Mouse (Mus musculus): ENCODE data around the gene Irf3.

The Irf3 gene

DNA sequence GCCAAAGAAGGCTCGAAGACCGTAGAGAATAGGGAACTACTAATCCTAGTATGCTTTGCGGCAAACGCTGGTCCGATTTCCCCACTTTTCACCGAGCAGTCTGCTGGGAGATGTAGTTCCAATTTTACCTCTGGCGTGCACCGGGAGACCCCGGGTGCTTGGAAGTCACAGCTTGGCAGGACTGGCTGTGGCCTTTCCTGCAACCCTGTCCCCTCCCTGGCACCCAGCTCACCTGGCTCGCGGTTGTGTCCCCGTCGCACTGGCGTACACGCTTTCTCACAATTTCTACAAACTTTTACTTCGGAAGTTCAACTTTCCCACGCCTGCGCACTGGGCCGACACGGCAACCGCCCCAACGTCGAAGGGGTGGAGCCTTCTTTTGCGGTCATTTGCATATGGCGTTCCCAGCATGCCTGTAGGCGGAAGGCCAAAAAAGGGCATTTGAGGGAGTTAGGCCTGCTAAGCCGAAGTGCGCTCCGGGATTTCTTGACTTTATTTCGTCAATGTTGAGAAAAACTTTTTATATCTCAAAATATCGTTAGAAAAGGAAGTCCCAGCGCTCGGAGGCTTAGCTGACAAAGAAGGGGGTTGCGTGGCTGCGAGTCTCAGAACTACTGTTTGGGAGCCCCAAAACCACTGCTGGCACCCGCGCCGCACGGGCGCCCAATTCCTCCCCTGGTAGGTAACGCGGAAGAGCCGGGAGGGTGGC lies at the start of gene Irf3:
Gene Irf3 (plus strand): TSS at position 418 of the 709 bp plus-strand sequence.
- CTCF ChIA-PET = interaction anchor here (0.6 to 1.2 kb wide), 2 partner anchors 14 to 19 kb away, joined by 3 read pairs; partner anchors contain the start of gene Scaf1

DNA sequence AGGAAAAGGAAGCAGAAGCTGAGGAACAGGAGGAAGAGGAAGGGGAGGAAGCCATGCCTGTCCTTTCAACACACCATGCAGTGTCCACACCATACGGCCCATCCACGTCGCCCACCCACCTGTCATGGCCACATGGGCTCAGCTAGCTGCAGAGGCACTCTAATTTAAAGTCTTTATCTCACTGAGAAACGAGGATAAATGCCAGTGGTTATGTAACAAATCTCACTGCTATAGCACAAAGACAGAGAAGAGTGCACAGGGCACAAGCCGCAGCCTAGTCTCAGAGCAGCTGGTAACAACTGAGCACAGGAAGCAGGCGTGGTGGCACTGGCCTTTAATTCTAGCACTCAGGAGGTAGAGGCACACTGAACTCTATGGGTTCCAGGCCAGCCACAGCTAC lies 47.5 kb upstream of the Irf3 start:
- CTCF ChIA-PET = no interaction called here

DNA sequence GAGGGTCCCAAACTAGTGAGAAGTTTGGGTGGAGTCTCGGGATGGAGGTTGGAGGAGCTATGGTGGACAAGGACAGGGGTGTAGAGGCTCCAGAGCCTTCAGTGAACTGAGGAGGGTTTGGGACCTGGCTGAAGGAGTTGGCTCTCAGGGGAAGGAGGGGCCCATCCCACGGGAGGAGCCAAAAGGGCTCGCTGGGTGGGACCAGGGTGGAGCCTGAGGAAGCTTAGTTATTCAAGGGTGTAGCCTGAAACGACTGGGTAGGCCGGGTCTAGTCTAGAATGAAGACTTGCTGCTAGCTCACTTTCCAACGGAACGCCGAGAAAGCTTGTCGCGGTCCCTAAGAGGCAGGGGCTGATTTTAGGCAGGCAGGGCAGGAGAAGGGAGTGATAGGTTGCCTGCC lies 45.5 kb upstream of the Irf3 start:
- CTCF ChIA-PET = no interaction called here

- CTCF ChIA-PET = interaction anchor here (0.5 kb wide), 1 partner anchor 353 kb away, joined by 3 read pairs; no protein-coding TSS in a partner anchor
Measured at GRCm38 (mm10) chr7:44952611-44953306, 44.7 kb upstream of the Irf3 start.

DNA sequence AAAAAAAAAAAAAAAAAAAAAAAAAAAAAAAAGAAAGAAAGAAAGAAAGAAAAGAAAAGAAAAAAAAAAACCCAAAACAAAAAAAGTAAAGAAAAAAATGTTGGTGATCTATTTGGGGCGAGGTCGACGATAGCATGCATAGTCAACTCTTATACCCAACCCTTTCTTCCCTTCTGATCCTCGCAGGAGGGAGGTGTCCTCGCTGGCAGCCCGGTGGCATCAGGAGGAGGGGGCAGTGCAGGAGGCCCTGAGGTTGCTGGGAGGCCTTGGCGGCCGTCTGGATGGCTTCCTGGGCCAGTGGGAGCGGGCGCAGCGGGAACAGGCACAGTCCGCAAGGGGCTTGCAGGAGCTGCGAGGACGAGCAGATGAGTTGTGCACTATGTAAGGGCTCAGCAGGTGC lies 43.9 kb upstream of the Irf3 start:
- CTCF ChIA-PET = no interaction called here

DNA sequence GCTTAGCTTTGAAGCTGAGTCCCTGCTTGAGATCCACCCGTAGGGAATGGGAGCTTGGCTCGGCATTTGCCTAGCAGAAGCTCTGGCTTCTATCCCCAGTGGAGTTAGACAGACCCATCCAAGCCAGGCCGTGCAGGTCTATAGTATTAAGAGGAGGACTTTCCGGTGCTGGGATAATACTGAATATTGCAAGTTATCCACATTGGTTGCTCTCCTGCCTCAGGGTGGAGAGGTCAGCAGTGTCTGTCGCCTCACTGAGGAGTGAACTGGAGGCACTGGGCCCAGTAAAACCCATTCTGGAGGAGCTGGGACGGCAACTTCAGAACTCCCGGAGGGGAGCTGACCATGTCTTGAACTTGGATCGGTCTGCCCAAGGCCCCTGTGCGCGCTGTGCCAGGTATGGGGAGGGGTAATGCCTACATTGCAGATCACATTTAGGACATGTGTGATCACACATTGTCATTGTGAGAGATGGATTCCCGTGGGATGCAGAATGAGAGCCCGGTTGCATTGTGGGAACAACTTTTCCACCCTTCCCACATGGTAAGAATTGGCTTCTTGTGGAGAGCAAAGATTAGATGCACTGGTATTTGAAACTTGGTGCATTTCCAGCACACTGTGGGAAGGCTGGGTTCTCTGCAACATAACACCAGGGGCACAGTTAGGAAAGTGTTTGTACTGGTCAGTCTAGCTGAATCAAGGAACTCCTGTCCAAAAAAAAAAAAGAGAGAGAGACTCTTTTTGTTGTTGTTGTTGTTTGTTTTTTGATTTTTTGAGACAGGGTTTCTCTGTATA lies 43.2 kb upstream of the Irf3 start:
- CTCF ChIA-PET = no interaction called here

GRCm38 (mm10) chr7:44955628-44956027 lies 41.8 kb upstream of the Irf3 start:
- CTCF ChIA-PET = interaction anchor here (0.5 kb wide), 1 partner anchor 168 kb away, joined by 3 read pairs; no protein-coding TSS in a partner anchor

DNA sequence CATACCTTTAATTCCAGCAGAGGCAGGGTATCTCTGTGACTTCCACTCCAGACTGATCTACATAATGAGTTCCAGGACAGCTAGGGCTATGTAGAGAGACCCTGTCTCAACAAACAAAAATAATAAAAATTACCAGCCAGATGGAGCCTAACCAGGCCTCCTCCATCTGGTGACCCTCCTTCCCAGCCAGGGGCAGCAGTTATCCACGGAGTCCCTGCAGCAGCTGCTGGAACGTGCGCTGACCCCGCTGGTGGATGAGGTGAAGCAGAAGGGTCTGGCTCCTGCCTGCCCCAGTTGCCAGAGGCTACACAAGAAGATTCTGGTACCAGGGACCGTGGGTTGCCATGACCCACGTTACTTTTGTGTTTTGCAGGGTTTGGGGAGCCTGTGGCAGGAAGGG lies 41.2 kb upstream of the Irf3 start:
- CTCF ChIA-PET = interaction anchor here (0.5 kb wide), 1 partner anchor 167 kb away, joined by 3 read pairs; no protein-coding TSS in a partner anchor

- CTCF ChIA-PET = interaction anchor here (0.6 kb wide), 1 partner anchor 166 kb away, joined by 3 read pairs; no protein-coding TSS in a partner anchor
Measured at GRCm38 (mm10) chr7:44957183-44957835, 40.1 kb upstream of the Irf3 start.

- CTCF ChIA-PET = no interaction called here
Measured at GRCm38 (mm10) chr7:44958208-44958607, 39.2 kb upstream of the Irf3 start.

- CTCF ChIA-PET = no interaction called here
Measured at GRCm38 (mm10) chr7:44959281-44959680, 38.2 kb upstream of the Irf3 start.

GRCm38 (mm10) chr7:44959874-44960511 lies 37.5 kb upstream of the Irf3 start:
- CTCF ChIA-PET = no interaction called here

GRCm38 (mm10) chr7:44960512-44960910 lies 36.9 kb upstream of the Irf3 start:
- CTCF ChIA-PET = no interaction called here

DNA sequence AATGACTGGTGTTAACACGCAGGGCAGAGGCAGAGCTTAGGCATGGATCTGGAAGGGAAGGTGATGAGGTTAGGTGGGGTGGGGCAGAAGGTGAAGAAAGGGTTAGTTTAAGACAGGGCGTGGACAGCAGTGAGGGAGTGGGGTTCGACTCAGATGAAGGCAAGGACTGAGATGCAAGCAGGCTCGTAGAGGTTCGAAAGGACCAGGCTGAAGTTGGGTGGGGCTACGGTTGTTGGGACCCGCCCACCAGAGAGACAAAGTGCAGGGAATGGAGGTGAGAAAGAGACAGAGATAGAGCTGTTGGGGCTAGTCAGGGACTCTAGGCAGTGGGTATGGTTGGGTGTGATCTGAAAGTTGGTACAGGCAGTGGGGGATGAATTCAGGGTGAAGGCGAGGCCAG lies 35.1 kb upstream of the Irf3 start:
- CTCF ChIA-PET = no interaction called here

DNA sequence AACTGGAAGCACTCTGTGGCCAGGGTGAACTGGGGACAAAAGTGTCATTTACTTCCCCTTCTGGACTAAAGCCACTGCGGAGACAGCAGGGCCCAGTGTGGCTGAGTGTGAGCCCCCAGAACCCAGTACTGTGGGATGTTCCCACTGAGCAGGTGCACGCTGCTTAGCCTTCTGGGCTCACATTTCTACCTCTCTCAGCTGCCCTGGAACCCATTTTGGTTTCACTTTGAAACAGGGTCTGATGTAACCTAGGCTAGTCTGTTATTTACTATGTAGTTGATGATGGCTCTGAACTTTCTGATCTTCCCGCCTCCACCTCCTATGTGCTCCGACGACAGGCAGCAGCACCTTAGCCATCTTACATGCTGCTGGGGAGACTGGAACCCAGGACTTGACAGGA lies 34.6 kb upstream of the Irf3 start:
- CTCF ChIA-PET = no interaction called here

DNA sequence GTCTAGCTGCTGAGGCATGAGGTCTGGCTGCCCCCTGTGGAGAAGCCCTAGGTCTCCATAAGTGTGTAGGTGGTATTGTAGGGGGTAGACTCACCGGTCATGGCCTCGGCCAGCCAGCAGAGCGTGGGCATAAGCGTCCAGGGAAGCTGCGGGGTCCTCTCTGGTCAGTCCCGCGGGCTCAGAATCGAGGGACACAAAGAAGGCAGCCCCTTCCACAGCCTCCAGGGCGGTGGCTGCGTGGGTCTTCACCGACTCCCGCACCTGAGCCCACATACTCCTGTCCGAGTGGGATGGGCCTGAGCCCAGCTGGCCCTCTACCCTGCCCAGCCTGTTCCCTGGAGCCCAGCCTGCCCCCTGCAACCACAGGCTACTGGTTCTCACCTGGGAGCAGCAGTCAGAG lies 32.5 kb upstream of the Irf3 start:
- CTCF ChIA-PET = no interaction called here

- CTCF ChIA-PET = interaction anchor here (0.7 kb wide), 1 partner anchor 96 kb away, joined by 7 read pairs; no protein-coding TSS in a partner anchor
Measured at GRCm38 (mm10) chr7:44965975-44966374, 31.5 kb upstream of the Irf3 start.

- CTCF ChIA-PET = interaction anchor here (0.7 kb wide), 1 partner anchor 96 kb away, joined by 7 read pairs; no protein-coding TSS in a partner anchor
Measured at GRCm38 (mm10) chr7:44966638-44967037, 30.8 kb upstream of the Irf3 start.

GRCm38 (mm10) chr7:44970231-44970691 lies 27.2 kb upstream of the Irf3 start:
- CTCF ChIA-PET = interaction anchor here (0.6 kb wide), 1 partner anchor 267 kb away, joined by 4 read pairs; no protein-coding TSS in a partner anchor

DNA sequence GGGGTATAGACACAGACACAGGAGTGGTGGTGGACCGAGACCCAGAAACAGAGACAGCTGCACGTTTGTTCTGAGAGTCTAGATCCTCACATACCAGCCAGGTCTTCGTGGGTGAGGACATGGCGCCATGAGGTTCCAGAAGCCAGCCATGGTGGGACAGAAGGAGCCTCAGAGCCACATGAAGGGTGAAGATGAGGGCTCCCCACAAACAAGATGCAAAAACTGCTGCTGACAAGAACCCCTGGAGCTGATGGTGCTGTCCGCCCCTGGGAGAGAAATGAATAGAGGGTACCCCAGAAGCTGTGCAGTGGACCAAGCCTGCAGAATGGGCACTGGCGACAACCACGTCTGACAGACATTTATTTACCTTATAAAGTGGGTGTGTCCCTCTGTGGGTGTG lies 26.3 kb upstream of the Irf3 start:
- CTCF ChIA-PET = no interaction called here

Measured in spleen, embryonic (tissue).